Mouse (Mus musculus) embryonic facial prominence, embryonic 15.5 days (tissue): ENCODE data around the gene Immp2l. TPM values are rescaled to one million over a fixed set of nuclear protein-coding genes. Genes with fewer than 3 reads are reported as not detected.

Source experiments
- ATAC-seq: fragments of 200-750 bp; cut with Nextera tagmentation; 2 replicates; pipeline ENCODE4 v1.8.0; 2017; ENCODE audit warnings: low read depth, moderate TSS enrichment; ENCODE audit not compliant: insufficient number of reproducible peaks, low FRiP score, low TSS enrichment
- H3K27ac ChIP-seq: fragments of 300-500 bp; sonication (generic); replicated peaks from 2 replicates; pipeline ENCODE4 v1.5.1; 2015; ENCODE audit warnings: mild to moderate bottlenecking, inconsistent platforms
- H3K27me3 ChIP-seq: fragments of 300-500 bp; sonication (generic); 2 replicates; pipeline ENCODE4 v1.6.1; 2015; ENCODE audit warnings: inconsistent platforms
- H3K36me3 ChIP-seq: fragments of 300-500 bp; sonication (generic); 2 replicates; pipeline ENCODE4 v1.6.1; 2015; ENCODE audit warnings: mild to moderate bottlenecking, inconsistent platforms
- H3K4me1 ChIP-seq: fragments of 300-500 bp; sonication (generic); 2 replicates; pipeline ENCODE4 v1.6.1; 2015; ENCODE audit warnings: inconsistent platforms
- H3K4me2 ChIP-seq: fragments of 300-500 bp; sonication (generic); replicated peaks from 2 replicates; pipeline ENCODE4 v1.6.1; 2015; ENCODE audit warnings: mild to moderate bottlenecking, inconsistent platforms
- H3K4me3 ChIP-seq: fragments of 300-500 bp; sonication (generic); replicated peaks from 2 replicates; pipeline ENCODE4 v1.5.1; 2015; ENCODE audit warnings: mild to moderate bottlenecking, inconsistent platforms
- H3K9ac ChIP-seq: fragments of 300-500 bp; sonication (generic); 2 replicates; pipeline ENCODE4 v1.6.1; 2015; ENCODE audit warnings: inconsistent platforms
- H3K9me3 ChIP-seq: fragments of 300-500 bp; sonication (generic); replicated peaks from 2 replicates; pipeline ENCODE4 v1.6.1; 2016; ENCODE audit warnings: inconsistent platforms
- WGBS: fragments of 180-500 bp; shearing (Covaris S2); methylation state at CpG from one replicate; pipeline ENCODE4 v1.1.7; 2015; 5-methylcytosine and 5-hydroxymethylcytosine counted together
- polyA plus RNA-seq: library from polyadenylated mRNA; unstranded; fragments of >200 nt; fragmentation: Nextera tagmentation; extraction: Ambion mirVana; gene quantifications from 2 replicates; pipeline ENCODE4 v1.2.1, GENCODE M21; 2015

The Immp2l gene
- polyA plus RNA-seq, 1 experiment from 2014 or later = 11.2 TPM

DNA sequence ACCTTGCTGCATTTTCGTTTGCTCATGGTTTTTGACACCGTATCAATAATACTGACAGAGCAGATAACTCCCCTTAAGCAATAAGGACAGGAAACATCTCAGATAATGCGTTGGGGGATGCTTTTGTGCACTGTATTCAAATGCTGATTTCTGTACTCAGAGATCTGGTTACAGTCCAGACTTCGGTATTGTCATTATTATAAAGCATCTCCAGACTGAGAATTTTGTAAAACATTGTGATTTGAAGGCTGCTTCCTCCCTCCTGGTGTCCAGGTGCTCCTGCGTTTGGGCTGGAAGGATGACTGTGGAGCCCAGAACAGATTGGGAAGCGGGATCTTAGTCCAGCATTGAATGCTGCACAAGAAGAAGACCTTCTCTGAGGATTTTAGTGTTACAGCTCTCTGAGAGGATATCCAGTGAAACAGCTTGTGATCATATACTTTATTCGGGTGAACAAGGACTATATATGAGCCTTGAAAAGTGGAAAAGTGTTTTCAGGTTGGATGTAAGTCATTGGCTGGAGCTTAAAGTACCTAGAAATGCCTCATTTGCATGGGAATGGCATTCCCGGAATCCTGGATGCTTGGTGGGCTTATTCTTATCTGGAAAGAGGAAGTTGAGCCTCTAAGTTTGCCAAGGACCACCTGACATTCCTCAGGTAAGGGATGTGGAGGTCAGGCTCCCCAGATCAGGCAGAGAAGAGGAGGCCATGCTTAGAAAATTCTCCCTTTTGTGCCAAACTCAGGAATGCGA is 28.1 kb upstream of the Immp2l start:
- ATAC-seq = no peak

DNA sequence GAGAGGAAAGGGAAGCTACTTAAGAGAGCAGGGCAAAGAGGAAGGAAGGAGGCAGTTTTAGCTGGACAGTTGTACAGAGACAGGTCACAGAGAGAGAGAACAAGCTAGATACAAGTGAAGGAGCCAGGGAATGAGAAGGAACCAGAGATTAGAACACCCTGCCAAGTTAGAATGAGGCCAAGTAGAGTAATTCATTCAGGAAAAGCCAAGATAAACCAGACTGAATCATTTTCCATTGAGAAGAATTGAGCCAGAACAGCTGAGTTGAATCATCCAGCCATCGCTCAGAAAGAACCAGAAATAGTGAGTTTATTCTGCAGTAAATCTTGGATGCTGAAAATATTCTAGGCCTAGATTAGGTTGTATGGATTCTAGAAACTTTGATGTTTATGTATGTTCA is 1.4 kb upstream of the Immp2l start:
- no peak for ATAC-seq
- 66% methylated on average over 1 of the region's 1 CpGs for WGBS
- Histone ChIP-seq H3K9me3 (no peaks in the 10 kb centered on the region), H3K9ac (no peak overlapping the region), H3K27me3 (no peaks in the 10 kb centered on the region), H3K4me1 (no peaks in the 10 kb centered on the region), H3K36me3 (no peaks in the 10 kb centered on the region), H3K4me3 (no peak overlapping the region), H3K27ac (no peak overlapping the region), H3K4me2 (no peak overlapping the region)

More for the DNA sequence above, 28.1 kb upstream of the Immp2l start:
- Histone ChIP-seq H3K27me3 (no peaks in the 10 kb centered on the region), H3K9ac (no peak overlapping the region), H3K4me2 (no peak overlapping the region), H3K4me1 (no peaks in the 10 kb centered on the region), H3K27ac (no peak overlapping the region), H3K36me3 (no peaks in the 10 kb centered on the region), H3K9me3 (no peaks in the 10 kb centered on the region), H3K4me3 (no peak overlapping the region)
- 73% methylated on average over 9 of the region's 9 CpGs for WGBS

DNA sequence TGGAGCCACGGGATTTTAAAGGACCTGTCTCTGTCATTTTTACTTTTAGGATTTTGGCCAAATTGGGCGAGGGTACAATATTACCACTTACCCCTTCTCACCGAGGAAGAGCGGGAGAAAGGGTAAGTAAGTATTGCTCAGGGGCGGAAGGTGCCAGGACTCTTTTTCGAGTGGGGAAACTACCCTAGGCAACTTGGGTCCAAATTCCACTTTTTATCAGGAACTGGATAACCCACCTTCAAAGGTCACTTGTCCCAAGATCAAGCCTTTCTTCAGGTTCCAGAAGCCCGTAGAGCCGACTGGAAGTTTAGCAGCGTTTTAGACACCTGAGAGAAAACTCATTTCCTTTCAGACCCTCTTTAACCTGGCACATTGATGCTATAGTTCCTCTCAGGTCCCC is 622 bp downstream of the Immp2l start:
- Histone ChIP-seq H3K36me3 (no peaks in the 10 kb centered on the region), H3K27me3 (no peaks in the 10 kb centered on the region), H3K27ac (peak overlapping the region; percentile 31; the same call in 1 of the 2 replicates), H3K9ac (peak overlapping the region; percentile 63), H3K4me1 (no peaks in the 10 kb centered on the region), H3K4me2 (peak overlapping the region; percentile 76), H3K4me3 (peak overlapping the region; percentile 63), H3K9me3 (no peaks in the 10 kb centered on the region)
- no peak for ATAC-seq
- WGBS = 13% methylated on average over 9 of the region's 9 CpGs

DNA sequence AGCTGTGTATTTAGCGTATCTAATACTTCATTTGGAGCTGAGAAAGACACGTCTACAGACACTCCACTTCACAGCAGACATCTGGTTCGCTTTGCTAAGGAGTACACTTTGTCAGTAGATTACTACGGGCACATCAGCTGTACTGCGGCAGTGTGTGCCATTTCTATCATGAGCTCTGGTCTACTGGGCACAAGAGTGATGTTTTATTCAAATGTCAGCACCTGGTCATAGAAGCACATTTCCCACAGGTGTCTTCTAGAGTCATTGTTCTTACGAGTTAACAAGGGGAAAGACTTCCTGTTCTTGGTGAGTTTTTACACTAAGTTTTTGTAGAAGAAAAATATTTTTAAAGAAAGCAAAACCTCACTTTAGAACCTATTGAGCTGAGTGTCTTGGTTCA is 3.6 kb downstream of the Immp2l start:
- no peaks in the 10 kb centered on the region for H3K27me3 ChIP-seq
- no peak overlapping the region for H3K27ac ChIP-seq
- no peaks in the 10 kb centered on the region for H3K9me3 ChIP-seq
- no peaks in the 10 kb centered on the region for H3K4me1 ChIP-seq
- no peak overlapping the region for H3K9ac ChIP-seq
- H3K4me2 ChIP-seq = no peak overlapping the region
- H3K36me3 ChIP-seq = no peaks in the 10 kb centered on the region
- no peak overlapping the region for H3K4me3 ChIP-seq
- 85% methylated on average over 6 of the region's 6 CpGs for WGBS
- no peak for ATAC-seq

DNA sequence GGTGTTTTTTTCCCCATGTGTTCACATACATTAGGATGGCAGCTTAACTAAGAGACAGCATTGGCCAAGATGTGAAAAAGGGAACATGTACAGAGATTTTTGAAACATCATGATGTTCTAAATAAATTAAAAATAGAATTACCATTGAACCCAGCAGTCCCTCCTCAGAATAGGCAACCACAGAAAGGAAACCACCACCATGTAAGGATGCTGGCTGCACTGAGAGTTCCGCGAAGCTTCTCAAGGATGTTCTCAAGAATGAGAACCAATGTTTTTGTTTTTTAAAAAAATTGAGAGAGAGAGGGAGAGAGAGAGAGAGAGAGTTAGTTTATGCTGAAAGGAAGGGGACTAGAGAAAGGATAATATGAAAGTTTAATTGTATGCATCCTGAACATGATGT is 7.2 kb downstream of the Immp2l start:
- Histone ChIP-seq H3K9me3 (no peaks in the 10 kb centered on the region), H3K27ac (no peak overlapping the region), H3K4me3 (no peak overlapping the region), H3K27me3 (no peaks in the 10 kb centered on the region), H3K9ac (no peak overlapping the region), H3K4me1 (no peaks in the 10 kb centered on the region), H3K4me2 (no peak overlapping the region), H3K36me3 (no peaks in the 10 kb centered on the region)
- WGBS = 94% methylated on average over 2 of the region's 2 CpGs
- no peak for ATAC-seq

DNA sequence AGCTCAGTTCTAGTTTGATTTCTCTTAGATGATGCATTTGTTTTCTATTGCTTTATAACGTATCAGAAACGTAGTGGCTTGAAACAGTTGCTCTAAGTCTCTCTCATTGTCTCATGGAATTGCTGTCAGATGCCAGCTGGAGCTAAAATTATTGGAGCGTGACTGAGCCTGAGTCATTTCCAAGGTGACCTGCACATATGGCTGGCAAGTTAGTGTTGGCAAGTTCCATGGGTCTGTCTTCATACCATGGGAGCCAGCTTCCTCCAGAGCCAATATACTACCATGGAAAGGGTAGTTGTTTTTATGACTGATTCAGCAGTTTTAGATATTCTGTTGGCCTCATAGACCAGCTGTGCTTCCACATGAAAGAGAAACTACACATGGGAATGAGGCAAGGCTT is 9.3 kb downstream of the Immp2l start:
- Histone ChIP-seq H3K27me3 (no peaks in the 10 kb centered on the region), H3K4me2 (no peak overlapping the region), H3K36me3 (no peaks in the 10 kb centered on the region), H3K9me3 (no peaks in the 10 kb centered on the region), H3K4me1 (no peaks in the 10 kb centered on the region), H3K9ac (no peak overlapping the region), H3K4me3 (no peak overlapping the region), H3K27ac (no peak overlapping the region)
- 82% methylated on average over 3 of the region's 3 CpGs for WGBS
- ATAC-seq = no peak

DNA sequence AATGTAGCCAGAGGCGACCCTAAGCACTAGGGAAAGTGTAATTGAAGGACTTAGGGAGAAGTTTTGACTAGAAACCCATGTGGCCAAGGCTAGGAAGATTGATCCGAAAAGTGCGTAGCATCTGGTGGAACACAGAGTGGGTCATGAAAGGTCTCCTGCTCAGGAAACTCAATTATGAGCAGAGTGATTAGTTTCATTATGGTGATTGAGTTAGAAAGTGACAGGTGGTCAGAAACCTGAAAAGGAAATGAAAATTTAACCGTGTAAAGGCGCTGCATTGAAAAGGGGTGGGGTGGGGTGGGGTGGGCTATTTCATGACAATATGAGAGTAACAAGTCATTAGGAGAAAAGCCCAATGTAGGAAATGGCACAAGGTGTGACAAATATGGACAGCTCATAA is 15.9 kb downstream of the Immp2l start:
- H3K36me3 ChIP-seq = no peaks in the 10 kb centered on the region
- H3K4me3 ChIP-seq = no peak overlapping the region
- H3K9ac ChIP-seq = no peak overlapping the region
- no peak for ATAC-seq
- WGBS = 62% methylated on average over 5 of the region's 5 CpGs
- no peaks in the 10 kb centered on the region for H3K4me1 ChIP-seq
- H3K27ac ChIP-seq = no peak overlapping the region
- H3K27me3 ChIP-seq = no peaks in the 10 kb centered on the region
- no peak overlapping the region for H3K4me2 ChIP-seq
- H3K9me3 ChIP-seq = no peaks in the 10 kb centered on the region

DNA sequence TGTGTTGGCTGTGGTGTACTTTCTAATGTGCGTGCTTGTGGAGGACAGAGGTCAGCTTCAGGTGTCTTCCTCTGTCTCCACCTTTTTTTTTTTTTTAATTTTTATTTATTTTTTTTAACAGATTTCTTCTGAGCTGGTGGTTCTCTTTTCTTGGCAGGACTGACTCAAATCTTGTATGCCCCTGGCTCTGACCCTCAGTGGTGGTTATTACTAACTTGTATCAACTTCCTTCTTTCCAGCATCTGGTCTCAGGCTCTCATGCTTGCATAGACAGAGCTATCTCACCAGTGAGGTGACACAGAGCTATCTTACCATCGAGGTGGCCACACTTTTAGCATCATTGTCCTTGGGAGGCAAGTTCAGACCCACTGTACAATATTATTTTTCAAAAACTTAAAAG is 17.8 kb downstream of the Immp2l start:
- Histone ChIP-seq H3K27me3 (no peaks in the 10 kb centered on the region), H3K36me3 (no peaks in the 10 kb centered on the region), H3K4me3 (no peak overlapping the region), H3K4me1 (no peaks in the 10 kb centered on the region), H3K4me2 (no peak overlapping the region), H3K9ac (no peak overlapping the region), H3K9me3 (no peaks in the 10 kb centered on the region), H3K27ac (no peak overlapping the region)
- ATAC-seq = no peak
- WGBS = 80% methylated on average over 2 of the region's 2 CpGs

DNA sequence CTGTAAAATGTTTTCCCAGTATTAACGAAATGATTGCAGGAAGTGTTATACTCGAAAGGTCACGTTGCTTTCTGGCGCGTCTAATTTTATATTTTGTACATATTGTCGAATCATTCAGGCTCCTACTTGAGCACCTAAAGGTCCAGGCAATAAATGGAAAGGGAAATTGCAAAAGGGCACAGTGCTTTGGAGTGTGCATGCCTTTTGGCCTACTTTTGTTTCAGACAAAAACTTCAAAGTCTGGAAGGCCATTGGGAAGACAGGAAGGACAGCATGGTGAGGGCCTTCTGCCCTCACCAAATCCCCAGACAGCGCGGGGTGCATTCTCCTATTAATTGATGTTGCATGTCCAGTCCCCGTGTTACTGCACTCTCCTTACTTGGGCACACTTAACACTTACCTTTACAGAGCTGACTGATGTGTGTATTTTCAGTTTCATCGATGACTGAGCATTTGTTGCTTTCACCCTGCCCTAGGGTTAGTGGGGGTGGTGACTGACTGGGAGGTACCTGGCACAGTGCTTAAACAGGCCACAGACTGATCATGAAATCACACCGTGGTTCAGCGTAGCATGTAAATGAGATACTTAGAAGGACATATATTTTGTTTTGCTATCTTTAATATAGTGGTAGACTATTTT is 20.7 kb downstream of the Immp2l start:
- ATAC-seq = no peak
- H3K27me3 ChIP-seq = no peaks in the 10 kb centered on the region
- WGBS = 73% methylated on average over 12 of the region's 12 CpGs

DNA sequence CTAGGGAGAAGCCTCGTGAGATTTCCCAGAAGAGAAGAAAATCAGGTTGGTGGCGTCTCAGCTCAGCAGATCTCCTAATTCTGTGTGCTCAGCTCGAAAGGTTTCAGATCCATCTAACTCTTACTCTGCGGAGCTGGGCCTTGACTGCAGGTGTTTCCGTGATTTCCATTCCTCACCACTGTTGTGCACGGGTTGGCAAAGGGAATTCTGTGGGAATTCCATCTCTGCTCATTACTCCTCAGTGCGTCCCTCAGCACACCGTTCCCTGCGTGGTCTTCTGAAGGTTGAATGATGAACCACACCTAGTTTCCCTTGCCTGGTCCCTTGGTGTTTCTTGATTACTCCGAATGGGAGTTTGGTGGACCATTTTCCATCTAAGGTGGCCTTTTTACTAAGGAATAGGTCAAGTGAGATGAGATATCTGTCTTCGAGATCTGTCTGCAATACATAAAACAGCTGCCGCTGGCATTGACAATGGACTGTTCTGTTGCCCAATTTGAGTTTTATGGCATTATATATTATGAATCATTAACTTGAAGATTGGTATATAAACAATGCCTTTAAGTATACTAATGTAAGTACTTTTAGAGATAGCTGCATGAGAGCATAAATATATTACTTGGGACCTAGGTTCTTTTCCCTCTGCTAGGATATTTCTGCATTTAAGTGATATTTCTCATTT is 23.3 kb downstream of the Immp2l start:
- H3K4me3 ChIP-seq = no peak overlapping the region
- 89% methylated on average over 12 of the region's 12 CpGs for WGBS
- no peak overlapping the region for H3K27ac ChIP-seq
- H3K4me2 ChIP-seq = no peak overlapping the region
- no peaks in the 10 kb centered on the region for H3K4me1 ChIP-seq
- H3K9me3 ChIP-seq = no peaks in the 10 kb centered on the region
- H3K9ac ChIP-seq = no peak overlapping the region
- no peaks in the 10 kb centered on the region for H3K36me3 ChIP-seq
- ATAC-seq = no peak
- H3K27me3 ChIP-seq = no peaks in the 10 kb centered on the region

More for the DNA sequence above, 20.7 kb downstream of the Immp2l start:
- H3K9ac ChIP-seq = no peak overlapping the region
- H3K4me3 ChIP-seq = no peak overlapping the region
- no peak overlapping the region for H3K4me2 ChIP-seq
- no peak overlapping the region for H3K27ac ChIP-seq
- H3K4me1 ChIP-seq = no peaks in the 10 kb centered on the region
- H3K36me3 ChIP-seq = no peaks in the 10 kb centered on the region
- H3K9me3 ChIP-seq = no peaks in the 10 kb centered on the region

DNA sequence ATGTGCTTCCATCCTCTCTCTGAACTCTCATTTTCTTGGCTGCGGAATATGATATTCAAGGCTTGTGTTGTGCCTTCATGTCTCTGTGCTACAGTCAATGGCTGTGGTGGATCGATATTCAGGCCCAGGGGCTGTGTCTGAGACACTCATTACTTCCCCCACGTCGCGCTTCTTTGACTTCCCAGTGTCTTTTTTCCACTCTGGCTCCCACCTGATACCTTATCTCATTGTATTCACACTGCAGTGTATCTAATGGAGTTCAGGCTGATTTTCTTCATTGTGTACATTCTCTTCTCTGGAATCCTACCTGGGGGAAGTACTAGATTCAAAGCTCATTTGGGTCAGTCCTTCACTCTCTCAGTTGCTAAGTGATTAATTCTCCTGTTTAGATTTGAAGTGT is 27.1 kb downstream of the Immp2l start:
- H3K9ac ChIP-seq = no peak overlapping the region
- H3K4me1 ChIP-seq = no peaks in the 10 kb centered on the region
- WGBS = 75% methylated on average over 5 of the region's 5 CpGs
- no peaks in the 10 kb centered on the region for H3K36me3 ChIP-seq
- no peak overlapping the region for H3K4me2 ChIP-seq
- no peak overlapping the region for H3K4me3 ChIP-seq
- H3K9me3 ChIP-seq = no peaks in the 10 kb centered on the region
- no peak overlapping the region for H3K27ac ChIP-seq
- ATAC-seq = no peak
- no peaks in the 10 kb centered on the region for H3K27me3 ChIP-seq
